Mouse (Mus musculus) inflammation-experienced regulatory T-cells (primary cell): ENCODE measurements around the gene Iqub. TPM values are rescaled to one million over a fixed set of nuclear protein-coding genes. Genes with fewer than 3 reads are reported as not detected.

Source experiments
- polyA plus RNA-seq, 2 experiments: library from polyadenylated mRNA; unstranded; fragments of 100-300 nt; shearing (Covaris generic); gene quantifications; one replicate each; pipeline ENCODE4 v1.2.1; 2017

Iqub gene
- under 1 TPM in 1 of 2 experiments, not detected in 1; 0.22 TPM for polyA plus RNA-seq

GRCm38 (mm10) chr6:24514552-24515284, at the start of gene Iqub:
Iqub (minus strand) TSS chr6:24515067.

GRCm38 (mm10) chr6:24528064-24528243, 13.1 kb upstream of the Iqub start, which contains the start of gene Asb15:
Asb15 (plus strand) TSS chr6:24528144.

GRCm38 (mm10) chr6:24527155-24528063, 12.5 kb upstream of the Iqub start, which contains the start of gene Ndufa5:
Ndufa5 (minus strand) TSS chr6:24528013.

Other genes with a start within 250 kb of the Iqub start
- gene Ndufa5, start 12.9 kb upstream of the Iqub start, polyA plus RNA-seq = 100 to 1,000 TPM; 134 to 162 TPM
- under 1 TPM; 0.12 to 0.32 TPM for gene Asb15, start 13.1 kb upstream of the Iqub start, polyA plus RNA-seq
- under 1 TPM in 1 of 2 experiments, not detected in 1; 0.18 TPM for gene Lmod2, start 82.7 kb upstream of the Iqub start, polyA plus RNA-seq
- gene Wasl, start 149.9 kb upstream of the Iqub start, polyA plus RNA-seq = 10 to 100 TPM; 39.2 to 39.8 TPM
- gene Hyal6, start 218.2 kb upstream of the Iqub start, polyA plus RNA-seq = 1 to 10 TPM in 1 of 2 experiments, under 1 TPM in 1; 0.06 to 1.6 TPM
- under 1 TPM in 1 of 2 experiments, not detected in 1; 0.11 TPM for gene Hyal4, start 233.3 kb upstream of the Iqub start, polyA plus RNA-seq